Mouse (Mus musculus) urinary bladder, postnatal 36 days (tissue): ENCODE data around the gene Acvrl1.
A peak's percentile ranks its signal among the peaks of the same experiment; 100 is the strongest.

Experiments used
- DNase-seq, 2 experiments: peaks; one replicate each; pipeline ENCODE4 v3.0.0; 2022; ENCODE audit warnings: low spot score in 2 of 2, mixed read lengths in 1 of 2

Acvrl1 gene

DNA sequence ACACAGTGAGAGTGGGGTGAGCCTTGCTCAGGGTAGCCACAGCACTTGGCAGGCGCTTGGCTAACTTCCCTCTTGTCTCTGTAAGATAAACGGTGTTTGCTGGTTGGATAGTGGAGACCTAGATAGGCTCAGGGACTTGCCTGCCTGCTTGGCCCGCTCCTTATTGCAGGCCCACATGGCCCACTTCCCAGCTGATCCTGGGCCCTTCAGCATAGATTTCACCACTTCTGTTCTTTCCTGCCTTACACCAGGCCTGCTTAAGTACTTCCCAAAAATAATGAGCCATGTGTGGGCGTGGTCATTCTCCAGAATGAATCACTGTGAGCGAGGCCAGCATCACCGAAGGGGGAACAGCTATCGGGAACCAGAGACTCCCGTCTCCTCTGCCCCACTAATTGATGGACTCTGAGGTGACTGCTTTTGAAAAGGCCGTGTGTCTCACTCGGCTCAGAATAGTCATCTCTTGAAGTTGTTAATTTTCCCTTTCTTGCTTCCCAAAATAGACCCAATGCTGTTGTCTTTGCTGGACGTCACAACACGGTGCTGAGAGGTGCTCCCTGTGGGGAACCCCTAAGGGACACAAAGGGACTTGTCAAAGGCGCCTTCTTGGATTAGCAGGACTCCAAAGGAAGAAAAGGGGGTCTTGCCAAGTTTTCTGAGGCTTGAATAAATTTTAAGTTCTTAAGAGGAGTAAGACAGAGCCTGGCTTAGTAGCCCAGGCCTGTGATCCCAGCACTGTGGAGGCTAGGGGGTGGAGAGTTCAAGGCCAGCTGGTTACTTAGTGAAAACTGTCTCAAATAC is 63.3 kb downstream of the Acvrl1 start:
- peak; percentile 67 to 80 for DNase-seq

DNA sequence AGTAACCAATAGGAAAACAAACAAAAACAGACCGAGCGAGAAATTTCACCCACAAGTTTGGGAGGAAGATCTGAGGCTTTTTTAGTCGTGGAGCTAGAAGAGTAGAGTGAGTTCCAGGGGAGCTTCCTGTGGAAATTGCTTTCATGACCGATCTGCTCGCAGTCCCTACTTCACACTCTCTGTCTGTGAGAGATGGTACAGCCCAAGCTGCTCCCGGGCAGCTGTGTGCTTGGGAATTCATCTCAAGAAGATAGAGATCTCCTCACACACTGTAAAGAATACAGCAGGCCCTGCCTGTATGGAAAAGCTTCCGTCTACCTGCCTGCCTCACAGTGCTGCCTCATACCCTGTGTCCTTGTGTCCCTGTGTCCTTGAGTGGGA is 63.9 kb downstream of the Acvrl1 start:
- DNase-seq = no peak

DNA sequence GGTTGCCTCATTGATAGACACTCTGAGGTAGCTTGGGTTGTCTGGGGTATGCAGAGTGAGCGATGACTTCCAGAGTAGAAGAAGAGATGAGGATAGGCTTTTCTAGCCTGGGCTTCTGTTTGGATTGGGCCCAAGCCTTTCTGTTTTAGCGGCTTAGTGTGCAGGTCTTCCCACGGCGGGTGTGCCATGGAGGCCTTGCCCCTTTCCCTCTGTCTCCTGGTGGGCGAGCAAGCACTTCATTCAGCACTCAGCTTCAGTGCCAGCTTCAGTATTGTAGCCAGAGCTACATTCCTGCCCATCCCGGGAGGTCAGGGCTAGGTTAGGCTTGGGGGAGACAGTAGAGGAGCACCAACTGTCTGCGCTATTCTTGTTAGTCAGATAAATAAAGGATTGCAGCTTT is 64.3 kb downstream of the Acvrl1 start:
- DNase-seq = no peak

DNA sequence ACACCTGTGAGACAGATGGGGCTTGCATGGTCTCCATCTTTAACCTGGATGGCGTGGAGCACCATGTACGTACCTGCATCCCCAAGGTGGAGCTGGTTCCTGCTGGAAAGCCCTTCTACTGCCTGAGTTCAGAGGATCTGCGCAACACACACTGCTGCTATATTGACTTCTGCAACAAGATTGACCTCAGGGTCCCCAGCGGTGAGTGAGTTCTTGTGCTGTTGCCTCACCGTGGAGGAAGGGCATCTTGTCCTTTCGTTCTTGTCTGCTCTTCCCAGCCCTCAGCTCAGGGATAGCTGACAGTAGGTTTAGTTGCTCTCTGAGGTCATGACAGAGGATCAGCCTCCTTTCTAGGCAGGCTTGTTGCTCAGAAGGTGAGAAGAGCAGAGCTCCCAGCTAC is 65.6 kb downstream of the Acvrl1 start:
- no peak for DNase-seq
